Mouse (Mus musculus): ENCODE data around the gene Aldh1a2.

Gene Aldh1a2

DNA sequence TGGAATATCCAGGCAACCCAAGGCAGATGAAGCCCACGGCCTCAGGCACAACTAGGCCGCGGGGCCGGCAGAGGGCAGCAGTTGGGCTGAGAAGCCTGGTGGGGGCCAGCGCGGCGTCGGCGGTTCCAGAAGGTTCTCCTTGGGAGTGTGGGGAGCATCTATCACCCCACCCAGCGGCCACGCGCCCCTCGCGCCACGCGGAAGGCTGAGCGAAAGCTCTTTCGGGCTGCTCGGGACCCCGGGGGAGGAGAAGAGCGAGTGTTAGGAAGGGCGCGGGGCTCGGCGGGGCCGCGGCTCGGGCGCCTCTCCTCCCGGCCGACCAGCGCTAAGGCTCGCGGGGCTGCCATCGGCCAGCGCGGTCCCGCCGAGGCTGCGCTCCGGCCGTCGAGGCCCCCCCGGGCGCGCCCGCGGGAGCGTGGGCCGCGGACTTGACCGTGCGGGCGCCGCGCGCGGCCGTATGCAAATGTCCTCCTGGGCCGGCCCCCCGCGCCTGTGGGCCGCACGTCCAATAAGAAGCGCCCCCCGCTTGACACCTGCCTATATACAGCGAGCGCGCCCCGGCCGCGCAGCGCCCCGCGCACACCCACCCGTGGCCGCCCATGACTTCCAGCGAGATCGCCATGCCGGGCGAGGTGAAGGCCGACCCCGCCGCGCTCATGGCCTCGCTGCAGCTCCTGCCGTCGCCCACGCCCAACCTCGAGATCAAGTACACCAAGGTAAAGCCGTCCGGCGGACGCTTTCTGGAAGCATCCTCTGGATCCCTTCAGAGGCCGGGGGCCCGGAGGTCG, at the start of gene Aldh1a2:
Aldh1a2 (plus strand) TSS at position 542 of the 788 bp plus-strand sequence.
- DNase-seq: peak; percentile 47 to 48

- DNase-seq: no peak
These were observed 49.4 kb upstream of the Aldh1a2 start for GRCm38 (mm10) chr9:71166019-71166705.

- no peak for DNase-seq
These were observed 48.6 kb upstream of the Aldh1a2 start for GRCm38 (mm10) chr9:71166871-71167465.

DNA sequence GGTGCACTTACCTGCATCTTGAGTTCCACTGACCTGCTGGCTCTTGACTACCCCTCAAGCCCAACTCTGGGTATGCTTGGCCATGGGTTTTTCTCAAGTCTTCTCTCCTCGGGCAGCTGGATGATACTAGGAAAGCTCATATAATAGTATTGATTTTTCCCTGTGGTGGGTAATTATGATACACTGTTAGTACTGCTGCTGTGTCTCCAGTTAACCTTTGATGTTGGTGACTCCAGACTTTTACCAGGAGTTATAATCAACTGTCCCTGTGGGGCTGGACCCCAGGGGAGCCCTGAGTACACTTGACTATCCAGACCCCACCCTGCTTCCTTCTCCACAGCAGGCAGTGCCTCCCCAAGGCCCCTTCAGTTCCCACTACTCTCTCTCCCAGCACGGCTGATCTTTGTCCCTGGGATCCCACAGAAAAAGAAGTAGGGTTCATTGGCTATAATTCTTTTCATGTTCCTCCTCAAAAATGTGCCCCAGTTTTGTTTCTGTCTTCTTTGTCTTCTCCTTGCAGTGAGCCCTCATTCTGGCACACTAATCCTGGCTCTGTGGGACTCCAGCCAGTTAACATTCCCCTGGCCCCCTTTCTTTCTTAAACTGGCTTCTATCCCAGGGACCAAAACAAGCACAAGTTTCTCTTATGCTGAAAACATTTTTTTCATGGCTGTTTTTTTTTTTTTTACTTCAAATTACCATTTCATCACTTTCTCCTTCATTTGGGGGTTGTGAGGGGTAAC, 47.9 kb upstream of the Aldh1a2 start:
- no peak for DNase-seq

DNA sequence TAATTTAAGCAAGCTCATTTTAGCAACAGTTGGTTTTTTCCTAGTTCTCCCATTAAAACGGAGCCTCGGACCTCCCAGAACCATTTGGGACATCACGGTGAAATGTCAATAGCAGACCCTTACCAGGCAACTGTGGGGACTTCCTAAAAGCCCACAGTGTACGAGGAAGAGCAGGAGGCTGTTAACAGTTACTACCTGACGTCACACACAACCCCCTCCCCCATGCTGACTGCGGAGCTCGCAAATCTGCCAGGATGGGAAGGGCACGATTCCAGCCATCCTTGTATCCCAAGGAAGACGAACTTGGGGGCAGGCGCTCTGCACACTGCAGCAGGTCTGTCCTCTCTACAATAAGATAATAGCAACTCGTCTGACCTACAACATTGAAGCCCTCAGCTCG, 47.1 kb upstream of the Aldh1a2 start, which contains the start of gene Aqp9:
Aqp9 (minus strand) TSS at position 172 of the 400 bp plus-strand sequence.
- DNase-seq: no peak

DNA sequence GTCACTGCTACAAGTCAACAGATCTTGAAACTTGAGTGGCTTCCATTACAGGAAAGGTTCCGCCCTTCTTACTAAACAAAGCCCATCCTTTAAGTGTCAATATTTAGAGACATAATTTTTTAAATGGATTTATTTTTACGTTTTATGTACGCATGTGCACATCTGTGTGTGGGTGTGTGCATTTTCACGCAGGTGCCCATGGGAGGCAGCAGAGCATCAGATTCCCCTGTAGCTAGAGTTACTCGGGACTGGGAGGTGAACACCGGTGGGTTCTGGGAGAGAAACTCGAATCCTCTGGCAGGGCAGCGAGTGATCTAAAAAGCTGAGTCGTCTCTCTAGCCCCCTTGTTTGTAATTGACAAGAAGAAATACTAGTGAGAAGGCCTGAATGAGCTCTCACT, 42.1 kb upstream of the Aldh1a2 start:
- DNase-seq: no peak

GRCm38 (mm10) chr9:71174316-71174975, 41.1 kb upstream of the Aldh1a2 start:
- DNase-seq: no peak

- DNase-seq: no peak
These were observed 39.9 kb upstream of the Aldh1a2 start for GRCm38 (mm10) chr9:71175686-71176085.

- no peak for DNase-seq
These were observed 36.2 kb upstream of the Aldh1a2 start for GRCm38 (mm10) chr9:71179276-71179896.

DNA sequence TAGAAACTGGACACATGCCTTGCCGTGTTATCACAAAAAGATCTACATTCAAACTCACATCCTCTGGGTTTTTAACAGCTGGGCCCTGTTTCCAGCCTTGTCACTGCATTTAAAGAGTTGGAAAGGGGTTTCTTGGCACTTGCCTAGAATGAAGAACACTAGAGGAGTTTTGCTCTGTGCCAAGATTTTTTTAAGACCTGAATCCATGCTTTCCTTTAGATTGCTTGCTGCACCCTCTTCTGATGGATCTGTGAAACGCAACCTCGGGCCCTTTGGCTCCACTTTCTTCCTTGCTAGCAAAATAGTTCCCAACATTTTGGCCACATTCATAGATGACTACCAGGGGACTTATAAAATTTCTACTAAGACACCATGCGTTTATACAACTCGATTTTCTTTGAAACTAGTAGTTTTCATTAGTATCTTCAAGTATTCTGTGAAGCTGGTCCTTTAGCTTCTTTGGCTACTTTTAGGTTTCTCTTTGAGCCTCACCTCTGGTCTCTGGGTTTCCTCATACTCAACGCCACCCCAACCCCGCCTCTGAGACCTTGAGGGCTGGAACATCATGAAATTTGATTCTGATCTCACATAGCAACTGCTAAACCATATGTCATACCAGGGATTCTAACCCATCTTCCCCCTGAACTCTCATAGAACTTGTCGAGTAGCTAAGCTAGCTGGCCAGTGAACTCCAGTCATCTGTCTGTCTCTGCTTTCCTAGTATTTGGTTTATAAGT, 35.5 kb upstream of the Aldh1a2 start:
- no peak for DNase-seq

- DNase-seq: no peak
These were observed 30.3 kb upstream of the Aldh1a2 start for GRCm38 (mm10) chr9:71185285-71185684.

DNA sequence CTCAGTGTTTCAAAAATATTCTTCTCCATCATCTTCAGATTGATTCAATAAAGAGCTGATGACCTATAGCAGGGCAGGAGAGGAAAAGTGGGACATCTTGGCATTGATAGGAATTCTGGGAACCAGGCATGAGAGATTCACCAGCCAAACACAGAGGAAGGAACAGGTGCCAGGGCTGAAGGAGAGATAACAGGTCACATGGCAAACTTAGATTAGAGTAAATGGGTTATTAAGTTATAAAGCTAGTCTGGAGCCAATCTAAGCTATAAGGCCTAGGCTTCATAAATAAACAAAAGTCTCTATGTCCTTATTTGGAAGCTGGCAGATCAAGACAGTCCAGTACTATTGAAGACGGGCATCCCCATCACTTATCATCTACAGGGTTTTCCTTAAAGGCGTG, 29.8 kb upstream of the Aldh1a2 start:
- DNase-seq: no peak

DNA sequence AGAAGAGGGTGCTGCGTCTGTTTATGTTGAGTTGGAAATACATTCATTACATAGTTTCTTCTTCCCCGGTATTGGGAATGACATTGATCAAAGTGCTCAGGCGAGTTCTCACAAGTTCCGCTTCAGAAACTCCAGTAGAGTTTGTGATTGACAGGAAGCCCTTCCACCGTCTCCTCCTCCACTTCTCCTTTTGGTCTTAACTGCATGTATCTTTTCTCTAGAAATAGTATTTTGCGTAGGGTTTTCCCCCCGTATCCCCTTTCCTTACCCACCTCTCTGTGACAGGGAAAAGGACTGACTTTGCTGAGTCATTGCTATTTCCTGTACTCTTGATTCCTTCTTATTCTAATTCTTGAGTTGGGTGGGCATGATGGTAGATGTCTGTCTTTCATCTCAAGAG, 28.2 kb upstream of the Aldh1a2 start:
- DNase-seq: no peak

DNA sequence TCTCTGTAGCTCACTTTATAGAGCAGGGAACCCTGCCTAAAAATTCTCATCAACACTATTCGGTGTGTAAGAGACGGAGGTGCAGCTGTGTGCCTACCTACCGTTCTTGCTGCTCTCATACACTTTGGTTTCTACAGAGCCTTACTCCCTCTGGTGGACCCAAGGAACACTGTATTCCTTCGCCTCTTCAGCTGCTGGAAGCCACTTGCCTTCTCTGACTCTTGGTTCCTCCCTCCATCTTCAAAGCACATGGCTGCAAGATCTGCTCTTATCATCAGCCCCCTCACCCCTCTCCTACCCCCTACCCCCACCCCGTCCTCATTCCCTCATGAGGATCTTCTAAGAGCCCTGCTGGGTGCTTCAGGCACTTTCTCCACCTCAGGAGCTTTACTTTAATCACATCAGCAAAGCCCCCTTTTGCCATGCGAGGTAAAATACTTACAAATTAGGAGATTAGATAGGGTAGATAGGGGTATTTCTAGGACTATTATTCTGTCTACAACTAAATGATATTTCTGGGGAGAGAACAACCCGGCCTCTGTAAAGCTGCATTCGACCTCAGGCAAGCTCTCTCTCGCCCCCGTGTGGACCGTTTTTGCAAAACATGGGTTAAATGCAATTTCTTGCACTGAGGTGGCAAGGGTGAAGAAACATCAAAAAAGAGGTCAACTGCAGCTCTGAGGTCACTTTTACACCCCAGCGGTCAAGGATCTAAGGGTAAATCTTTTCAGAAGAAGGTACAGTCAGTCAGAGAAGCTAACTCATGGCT, 26.8 kb upstream of the Aldh1a2 start:
- peak; percentile 43 to 53 for DNase-seq

GRCm38 (mm10) chr9:71198826-71199225, 16.8 kb upstream of the Aldh1a2 start:
- no peak for DNase-seq

GRCm38 (mm10) chr9:71202265-71202664, 13.3 kb upstream of the Aldh1a2 start:
- DNase-seq: no peak

GRCm38 (mm10) chr9:71209299-71209698, 6.3 kb upstream of the Aldh1a2 start:
- DNase-seq: no peak

GRCm38 (mm10) chr9:71210870-71211269, 4.7 kb upstream of the Aldh1a2 start:
- no peak for DNase-seq

- DNase-seq: no peak
These were observed 2.0 kb upstream of the Aldh1a2 start for GRCm38 (mm10) chr9:71213636-71214035.

Measured in thymus, postnatal 36 days (tissue).